Mouse (Mus musculus): ENCODE results near the gene Ppp2r5c. TPM values are rescaled to one million over a fixed set of nuclear protein-coding genes. Genes with fewer than 3 reads are reported as not detected.

Gene Ppp2r5c
- total and polyA plus RNA-seq, 3 experiments: 14.8 to 118 (median 112) TPM

- no peak for DNase-seq
Measured at GRCm38 (mm10) chr12:110556861-110557628, 110.1 kb downstream of the Ppp2r5c start.

- no peak for DNase-seq
Measured at GRCm38 (mm10) chr12:110558175-110558574, 111.3 kb downstream of the Ppp2r5c start.

- DNase-seq: no peak
Measured at GRCm38 (mm10) chr12:110563383-110563782, 116.5 kb downstream of the Ppp2r5c start.

GRCm38 (mm10) chr12:110564848-110565247 lies 117.9 kb downstream of the Ppp2r5c start:
- DNase-seq: no peak

GRCm38 (mm10) chr12:110566366-110566765 lies 119.4 kb downstream of the Ppp2r5c start:
- DNase-seq: no peak

- DNase-seq: peak; percentile 10
Measured at GRCm38 (mm10) chr12:110571050-110571449, 124.1 kb downstream of the Ppp2r5c start.

- peak; percentile 30 for DNase-seq
Measured at GRCm38 (mm10) chr12:110572351-110572750, 125.4 kb downstream of the Ppp2r5c start.

- DNase-seq: no peak
Measured at GRCm38 (mm10) chr12:110573635-110574034, 126.7 kb downstream of the Ppp2r5c start.

- no peak for DNase-seq
Measured at GRCm38 (mm10) chr12:110575926-110576325, 129.0 kb downstream of the Ppp2r5c start.

GRCm38 (mm10) chr12:110578333-110578732 lies 131.4 kb downstream of the Ppp2r5c start:
- no peak for DNase-seq

GRCm38 (mm10) chr12:110588622-110589021 lies 141.7 kb downstream of the Ppp2r5c start:
- no peak for DNase-seq

- DNase-seq: no peak
Measured at GRCm38 (mm10) chr12:110590804-110591259, 143.9 kb downstream of the Ppp2r5c start.

GRCm38 (mm10) chr12:110591260-110591883 lies 144.5 kb downstream of the Ppp2r5c start:
- peak; percentile 98 for DNase-seq

GRCm38 (mm10) chr12:110598527-110598926 lies 151.6 kb downstream of the Ppp2r5c start:
- DNase-seq: peak; percentile 59

- peak; percentile 65 for DNase-seq
Measured at GRCm38 (mm10) chr12:110599791-110600190, 152.9 kb downstream of the Ppp2r5c start.

GRCm38 (mm10) chr12:110600225-110600991 lies 153.5 kb downstream of the Ppp2r5c start:
- peak; percentile 11 for DNase-seq

GRCm38 (mm10) chr12:110601241-110602218 lies 154.6 kb downstream of the Ppp2r5c start, which contains the start of gene Dync1h1:
Gene Dync1h1, plus strand, starts transcription at chr12:110601452.
- DNase-seq: peak; percentile 96

GRCm38 (mm10) chr12:110606161-110606560 lies 159.2 kb downstream of the Ppp2r5c start:
- DNase-seq: no peak

- DNase-seq: no peak
Measured at GRCm38 (mm10) chr12:110606676-110607075, 159.8 kb downstream of the Ppp2r5c start.

- DNase-seq: peak; percentile 50
Measured at GRCm38 (mm10) chr12:110608460-110609152, 161.7 kb downstream of the Ppp2r5c start.

GRCm38 (mm10) chr12:110609153-110609497 lies 162.2 kb downstream of the Ppp2r5c start:
- DNase-seq: no peak

Data from adrenal gland, adult 2 months (tissue).